Mouse (Mus musculus) right cerebral cortex, postnatal 36 days (tissue): ENCODE data around the gene Gm11634.
"Not testable (repeated sequence)": the region's sequence is repeated elsewhere in the genome, so short reads cannot be mapped to it uniquely, and the experiment has no call there.

Experiments used
- DNase-seq, 2 experiments: peaks; one replicate each; pipeline ENCODE4 v3.0.0; 2022; ENCODE audit warnings: low spot score in 2 of 2, mixed read lengths in 1 of 2

Gene Gm11634

DNA sequence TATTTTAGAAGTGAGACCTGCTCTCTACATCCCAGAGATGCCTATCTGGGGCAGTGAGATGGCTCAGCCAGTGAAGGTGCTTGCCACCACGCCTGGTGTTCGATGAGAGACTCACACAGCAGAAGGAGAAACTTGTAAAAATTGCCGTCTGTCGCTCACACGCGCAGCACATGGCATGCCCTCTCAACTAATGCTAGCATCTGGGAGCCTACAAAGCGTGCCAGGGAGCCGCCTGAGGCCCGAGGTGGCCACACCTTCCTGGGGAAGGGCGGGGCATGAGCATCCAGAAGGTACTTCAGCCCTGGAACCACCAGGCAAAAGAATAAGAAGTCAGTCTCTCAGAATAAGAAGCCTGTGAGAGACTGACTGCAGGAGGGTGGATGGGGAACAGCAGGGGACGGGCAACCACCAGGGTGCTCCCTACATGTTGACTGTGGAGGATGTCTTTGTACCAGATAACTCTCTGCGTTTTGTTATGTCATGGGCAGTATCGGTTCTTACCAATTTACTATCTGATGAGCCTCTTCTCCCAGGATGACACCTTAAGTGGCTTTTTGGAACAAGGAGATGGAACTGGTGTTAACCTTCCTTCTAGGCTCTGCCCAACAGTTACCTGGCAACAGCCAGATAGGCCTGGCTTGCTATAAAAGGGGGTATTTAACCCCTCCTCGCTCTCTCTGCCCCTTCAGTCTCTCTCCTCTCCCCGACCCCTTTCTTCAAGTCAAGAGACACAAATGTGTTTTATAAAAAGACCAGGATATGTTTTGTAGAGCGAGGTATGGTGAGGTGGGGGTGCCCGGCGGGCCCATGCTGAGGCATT is 18.1 kb upstream of the Gm11634 start:
- no peak for DNase-seq

DNA sequence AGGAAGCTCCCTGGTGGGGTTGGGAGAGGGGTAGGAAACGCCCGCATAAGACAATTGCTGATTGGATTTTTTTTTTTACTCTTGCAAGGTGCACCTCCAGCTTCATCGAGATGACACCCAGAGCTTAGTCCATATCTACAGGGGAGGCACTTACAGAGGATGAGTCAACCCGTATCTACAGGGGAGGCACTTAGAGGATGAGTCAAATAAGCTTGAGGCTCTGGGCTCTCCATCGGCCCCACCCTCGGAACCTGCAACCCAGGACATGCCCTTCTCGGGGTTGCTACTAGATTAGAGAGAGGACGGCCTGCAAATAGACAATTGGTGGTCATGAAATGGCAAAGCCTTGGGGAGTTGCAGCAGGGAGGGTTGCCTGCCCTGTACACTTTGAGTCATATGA is 17.0 kb upstream of the Gm11634 start:
- no peak for DNase-seq

DNA sequence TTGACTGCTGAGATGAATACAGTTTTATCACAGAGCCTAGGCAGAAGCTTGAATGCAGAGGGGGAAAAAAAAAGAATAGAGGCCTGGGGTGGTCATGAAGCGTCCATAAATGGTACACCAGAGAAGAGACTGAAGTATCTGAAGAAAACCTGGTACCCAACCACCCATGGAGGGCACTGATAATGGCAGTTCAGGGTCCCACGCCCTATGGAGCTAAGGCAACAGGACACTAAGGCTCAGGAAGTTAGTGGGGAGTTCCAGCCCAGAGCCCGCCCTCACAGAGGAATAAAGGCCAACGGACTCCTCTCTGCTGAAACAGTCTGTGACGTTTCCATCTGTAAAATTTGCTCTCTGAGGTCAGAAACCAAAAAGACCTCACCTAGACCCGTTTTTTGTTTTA is 16.3 kb upstream of the Gm11634 start:
- no peak for DNase-seq

DNA sequence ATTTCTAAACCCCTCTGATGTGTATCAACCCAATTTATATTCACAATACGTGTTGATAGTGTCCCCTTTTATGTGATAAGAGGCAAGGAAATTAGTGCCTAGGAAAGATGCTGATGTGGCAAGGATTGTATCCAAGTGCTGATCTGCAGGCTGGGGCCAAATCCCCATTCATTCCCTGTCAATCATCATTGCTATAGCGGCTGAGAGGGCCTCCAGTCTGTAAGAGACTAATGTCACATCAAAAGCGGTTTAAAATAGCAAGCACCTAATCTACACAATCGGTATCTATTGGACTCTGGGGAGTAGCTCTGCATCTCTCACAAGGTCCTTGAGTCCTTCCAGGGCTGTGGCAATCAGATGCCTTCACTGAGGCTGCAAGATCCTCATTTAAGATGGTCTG is 15.1 kb upstream of the Gm11634 start:
- DNase-seq, result no peak

- no peak for DNase-seq
Observed at GRCm38 (mm10) chr11:101613596-101613995, 14.5 kb upstream of the Gm11634 start.

DNA sequence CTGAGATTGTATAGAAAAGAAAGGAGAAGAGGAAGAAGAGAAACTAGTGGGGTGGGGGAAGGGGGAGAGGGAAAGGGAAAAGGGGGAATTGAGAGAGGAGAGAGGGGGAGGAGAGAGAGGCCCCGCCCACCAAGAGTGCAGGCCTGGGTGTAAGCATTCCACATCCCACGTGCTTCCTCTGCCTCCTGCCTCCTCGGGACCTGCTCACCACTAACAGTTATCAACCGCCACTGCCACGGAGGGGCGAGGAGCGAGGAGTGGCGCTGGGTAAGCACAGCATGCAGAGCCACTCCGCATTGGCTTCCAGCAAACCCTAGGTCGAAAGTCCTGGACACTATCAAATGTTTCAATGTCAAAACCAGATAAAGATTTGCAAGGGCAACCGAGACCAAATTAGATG is 11.4 kb upstream of the Gm11634 start:
- DNase-seq, result no peak

- not testable (repeated sequence) for DNase-seq
Observed at GRCm38 (mm10) chr11:101607134-101607533, 8.1 kb upstream of the Gm11634 start.

GRCm38 (mm10) chr11:101604531-101605453 is 5.7 kb upstream of the Gm11634 start:
- DNase-seq, result peak in 1 of 2 experiments; percentile 13

DNA sequence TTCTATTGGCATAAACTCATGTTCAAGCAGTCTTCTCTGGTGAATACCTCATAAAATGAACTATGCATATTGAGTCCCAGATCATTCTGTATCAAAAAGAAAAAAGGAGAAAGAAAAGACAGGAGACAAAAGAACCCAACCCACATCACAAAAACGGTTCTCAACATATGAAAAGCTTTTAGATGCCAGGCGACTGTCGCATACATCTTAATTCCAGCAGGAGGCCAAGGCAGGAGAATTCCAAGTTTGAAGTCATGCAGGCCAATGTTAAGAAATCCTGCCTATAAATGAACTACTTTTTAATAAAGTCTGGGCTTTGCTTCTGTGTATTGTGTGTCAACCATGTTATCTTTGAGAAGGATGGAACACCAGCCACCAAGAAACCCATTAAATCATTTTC is 5.1 kb upstream of the Gm11634 start:
- DNase-seq, result no peak

DNA sequence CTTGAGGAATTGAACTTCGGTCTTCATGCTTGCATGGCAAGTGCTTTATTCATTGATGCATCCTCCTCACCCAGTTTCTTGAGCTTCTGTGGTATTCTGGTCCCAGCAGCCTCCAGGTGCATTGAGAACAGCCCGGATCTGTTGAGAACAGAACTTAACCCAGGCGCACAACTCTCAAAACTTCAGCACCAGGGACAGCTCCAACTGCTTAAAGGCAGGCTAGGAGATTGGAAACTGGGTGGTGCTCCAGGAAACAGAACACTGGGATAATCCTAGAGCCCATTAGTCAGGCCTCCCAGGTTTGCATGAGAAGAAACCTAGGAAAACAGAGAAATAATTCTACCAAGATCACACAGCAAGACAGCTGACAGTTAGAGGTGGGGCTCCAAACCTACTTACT is 3.4 kb upstream of the Gm11634 start:
- DNase-seq, result no peak

- DNase-seq, result no peak
Observed at GRCm38 (mm10) chr11:101589989-101590624, 8.9 kb downstream of the Gm11634 start.

DNA sequence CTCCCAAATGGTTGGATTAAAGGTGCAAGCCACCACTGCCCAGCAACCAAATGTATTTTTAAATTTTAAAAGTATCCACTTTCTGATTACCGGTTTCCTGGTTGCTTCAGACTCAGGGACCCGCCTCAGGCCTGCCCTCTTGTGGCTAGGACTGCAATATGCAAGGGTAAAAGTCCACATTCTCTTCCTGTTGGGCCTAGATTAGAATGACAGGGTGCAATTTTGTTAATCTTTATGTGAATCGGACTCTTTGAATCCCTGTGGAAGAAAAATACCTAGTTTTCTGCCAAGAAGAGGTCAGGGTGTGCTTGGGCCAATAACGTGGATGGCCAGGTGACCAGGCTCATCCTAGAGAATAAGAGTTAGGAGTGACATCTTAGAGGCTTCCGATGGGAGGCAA is 9.6 kb downstream of the Gm11634 start:
- peak in 1 of 2 experiments; percentile 20 for DNase-seq

- no peak for DNase-seq
Observed at GRCm38 (mm10) chr11:101588868-101589267, 10.2 kb downstream of the Gm11634 start.

DNA sequence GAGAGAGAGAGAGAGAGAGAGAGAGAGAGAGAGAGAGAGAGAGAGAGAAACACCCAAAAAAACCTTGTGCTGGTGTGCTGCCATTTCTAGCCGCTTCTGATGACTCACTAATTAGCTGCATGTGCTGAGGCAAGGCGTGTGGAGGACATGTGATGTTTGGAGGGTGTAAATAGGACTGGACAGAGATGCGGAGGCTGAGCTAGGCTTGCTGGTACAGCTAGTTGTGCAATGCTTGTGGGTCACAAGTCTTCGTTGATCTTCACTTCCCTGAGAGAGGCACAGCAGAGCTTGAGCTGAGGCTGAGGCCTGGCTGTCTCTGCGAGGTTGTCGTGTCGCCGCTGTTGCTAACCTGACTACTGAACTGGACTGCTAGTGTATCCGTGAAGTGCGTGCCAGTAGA is 11.4 kb downstream of the Gm11634 start:
- DNase-seq, result peak; percentile 48 to 77

DNA sequence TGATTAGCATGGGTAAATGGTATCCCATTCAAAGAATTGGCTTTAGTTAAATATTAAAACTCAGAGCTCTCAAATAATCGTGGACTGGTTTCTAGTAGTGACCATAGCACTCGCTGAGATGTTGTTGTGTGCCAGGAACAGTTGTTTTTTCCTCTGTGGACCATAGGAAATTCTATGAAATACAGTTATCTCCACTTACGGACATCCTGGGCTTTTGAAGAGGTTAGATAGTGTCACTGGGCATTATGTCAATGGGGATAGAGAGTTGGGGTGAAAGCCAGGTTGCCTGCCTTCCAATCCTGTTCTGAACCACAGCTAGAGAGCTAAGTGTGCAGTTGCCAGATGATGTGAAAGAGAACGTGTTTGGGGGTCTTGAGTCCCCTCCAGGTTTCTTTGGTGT is 13.3 kb downstream of the Gm11634 start:
- no peak for DNase-seq

- not testable (repeated sequence) for DNase-seq
Observed at GRCm38 (mm10) chr11:101585031-101585430, 14.0 kb downstream of the Gm11634 start.

DNA sequence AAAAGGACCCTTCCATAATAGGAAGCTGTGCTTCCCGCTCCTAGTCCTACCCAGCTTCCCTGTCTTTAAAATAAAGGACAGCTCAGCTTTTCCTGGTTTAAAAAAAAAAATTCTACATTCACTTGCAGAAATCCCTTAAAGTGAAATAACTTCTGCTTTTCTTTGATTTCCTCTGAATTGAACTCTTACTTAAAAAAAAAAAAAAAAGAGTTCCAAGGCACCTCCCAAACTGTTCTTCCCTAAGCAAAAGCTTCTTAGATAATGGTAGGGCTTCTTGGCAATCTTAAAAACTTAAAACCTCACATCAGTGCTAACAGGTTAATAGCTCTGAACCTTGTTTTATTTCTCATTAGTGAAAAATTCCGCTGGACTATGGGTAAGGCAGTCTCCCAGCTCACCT is 15.9 kb downstream of the Gm11634 start:
- DNase-seq, result no peak

DNA sequence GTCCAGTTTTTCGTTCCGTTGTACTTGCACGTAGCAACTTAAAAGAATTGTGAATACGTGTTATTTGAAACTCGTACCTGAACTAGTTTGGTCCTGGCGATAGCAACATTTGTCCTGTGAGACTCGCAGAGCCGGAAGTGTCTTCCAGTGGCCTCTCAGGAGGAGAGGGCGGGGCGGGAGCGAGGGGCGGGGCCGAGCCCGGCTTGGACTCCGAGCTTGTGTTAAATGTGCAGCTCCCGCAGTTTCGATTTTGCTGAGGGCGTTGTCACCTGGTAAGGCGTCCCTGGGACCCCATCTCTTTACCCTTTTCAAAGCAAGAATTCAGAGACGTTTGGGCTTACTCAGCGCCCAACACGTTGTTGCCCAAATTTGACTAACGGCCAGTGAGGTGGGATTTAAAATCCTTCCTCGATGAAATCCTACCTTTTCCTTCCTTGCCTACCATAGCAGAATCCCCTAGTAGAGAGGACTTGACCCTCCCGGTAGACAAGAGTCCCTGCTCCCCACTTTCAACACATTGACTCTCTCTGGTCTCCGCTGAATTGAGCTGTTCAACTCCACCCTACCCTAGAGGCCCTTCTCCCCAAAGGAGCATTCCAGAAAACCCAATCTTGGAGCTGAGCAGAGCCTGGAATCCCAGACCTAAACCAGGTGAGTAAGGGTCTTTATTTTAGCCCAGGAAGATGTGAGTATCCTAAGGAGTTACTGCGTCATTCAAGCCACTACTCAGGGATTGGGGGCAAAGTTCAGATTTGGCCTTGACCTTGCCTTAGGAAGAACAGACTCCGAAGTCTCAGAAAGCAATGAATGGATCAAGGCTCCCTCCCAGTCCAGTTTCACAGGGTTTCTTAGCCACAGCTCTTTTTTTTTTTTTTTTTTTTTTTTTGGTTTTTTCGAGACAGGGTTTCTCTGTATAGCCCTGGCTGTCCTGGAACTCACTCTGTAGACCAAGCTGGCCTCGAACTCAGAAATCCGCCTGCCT is 16.7 kb downstream of the Gm11634 start, which contains the start of gene Tmem106a:
Tmem106a (plus strand) TSS at position 189 of the 982 bp plus-strand sequence.
- no peak for DNase-seq

DNA sequence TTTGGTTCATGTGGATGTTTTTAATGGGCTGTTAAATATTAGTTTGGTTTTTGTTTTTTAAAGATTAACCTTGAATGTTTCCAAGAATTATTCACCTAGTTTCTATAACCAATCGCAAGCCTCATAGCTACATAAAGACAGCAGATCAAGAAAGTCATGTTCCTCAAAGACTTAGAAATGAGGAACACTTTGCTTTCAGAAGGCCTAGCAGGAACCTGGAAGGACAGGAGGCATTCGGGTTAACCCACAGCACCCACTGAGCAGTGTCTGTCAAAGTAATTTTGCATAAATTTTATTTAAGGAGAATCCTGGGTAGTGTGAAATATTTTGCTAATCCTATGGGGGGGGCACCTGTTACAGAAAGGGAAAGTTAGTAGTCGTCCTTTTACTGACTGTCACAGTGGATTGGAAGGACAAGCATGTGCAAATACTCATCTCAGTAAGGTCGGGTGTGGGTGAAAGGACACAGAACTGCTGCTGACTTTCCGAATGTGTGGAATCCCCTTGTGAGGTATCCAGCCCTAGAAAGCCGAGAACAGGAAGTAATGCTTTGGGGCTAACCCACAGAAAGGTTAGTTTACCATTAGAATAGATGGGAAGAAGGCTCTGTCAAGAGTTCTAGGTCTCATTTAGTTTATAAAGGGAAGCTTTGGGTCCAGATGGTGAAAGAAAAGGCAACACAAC is 17.8 kb downstream of the Gm11634 start:
- no peak for DNase-seq

GRCm38 (mm10) chr11:101576116-101576515 is 22.9 kb downstream of the Gm11634 start:
- no peak for DNase-seq
